Mouse (Mus musculus) regulatory T cell (primary cell): ENCODE measurements at regions not wholly inside any gene's neighbourhood (a gene's known extent, or its start where the extent isn't known, plus 50 kb on each side); places are given as distances from the start of the nearest gene placed in this dataset.

Source experiments
- in situ Hi-C: fragments of 300-600 bp; cut with MboI, MseI; formaldehyde crosslinking; loops from one replicate; pipeline ENCODE4 v1.15.1; 2025; ENCODE audit warnings: high pct_unique_total_duplicates

- in situ Hi-C loops: no loop called here
Measured at GRCm38 (mm10) chr7:52915981-52916380, 900.5 kb upstream of the 1700015G11Rik start.

GRCm38 (mm10) chr7:52911279-52911678, 895.8 kb upstream of the 1700015G11Rik start:
- in situ Hi-C loops: no loop called here

GRCm38 (mm10) chr7:52865755-52866154, 850.2 kb upstream of the 1700015G11Rik start:
- in situ Hi-C loops: loop anchor here (10.0 kb wide), 1 partner anchor 1841 kb away; no protein-coding TSS in a partner anchor

DNA sequence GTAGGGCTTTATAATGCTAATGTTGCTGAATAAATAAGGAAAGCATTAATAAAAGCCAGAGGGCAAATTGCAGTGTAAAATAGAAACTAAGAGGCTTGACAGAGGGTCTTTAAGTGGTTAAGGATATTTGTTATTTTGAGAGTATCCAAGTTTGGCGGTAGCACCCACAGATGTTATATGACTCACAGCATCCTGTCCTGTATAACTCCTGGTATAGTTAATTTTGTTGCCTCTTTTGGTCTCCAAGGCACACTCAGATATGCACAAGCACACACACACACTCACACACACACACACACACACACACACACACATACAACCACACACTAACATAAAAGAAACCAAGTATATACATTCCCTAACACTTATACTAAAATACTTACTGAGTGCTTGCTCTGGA, 806.8 kb upstream of the 1700015G11Rik start:
- in situ Hi-C loops: no loop called here

GRCm38 (mm10) chr7:52808178-52808577, 792.6 kb upstream of the 1700015G11Rik start:
- in situ Hi-C loops: no loop called here
